Mouse (Mus musculus) CD4-positive helper T cell, adult 2 months (primary cell): ENCODE measurements around the gene Dync1li1.

Source experiments
- DNase-seq: peaks from one replicate; pipeline ENCODE4 v3.0.0-alpha.2; 2012; ENCODE audit warnings: low read depth, missing footprints, low spot score

Gene Dync1li1

GRCm38 (mm10) chr9:114767507-114767906 lies 78.9 kb downstream of the Dync1li1 start:
- DNase-seq, result no peak

- no peak for DNase-seq
Measured at GRCm38 (mm10) chr9:114768066-114768465, 79.5 kb downstream of the Dync1li1 start.

GRCm38 (mm10) chr9:114770224-114770623 lies 81.6 kb downstream of the Dync1li1 start:
- DNase-seq, result peak; percentile 61

GRCm38 (mm10) chr9:114771565-114771964 lies 83.0 kb downstream of the Dync1li1 start:
- no peak for DNase-seq
